Mouse (Mus musculus) small intestine, adult 2 months (tissue): Measurements from ENCODE around the gene Mllt10. TPM values are rescaled to one million over a fixed set of nuclear protein-coding genes. Genes with fewer than 3 reads are reported as not detected.

Experiments
- H3K27ac ChIP-seq: fragments of 200-500 bp; 2 replicates; pipeline ENCODE4 v1.5.1; 2012; ENCODE audit warnings: low read depth, low read length, control low read depth, inconsistent platforms; ENCODE audit not compliant: insufficient read depth
- H3K27me3 ChIP-seq: fragments of 200-500 bp; 2 replicates; pipeline ENCODE4 v1.6.1; 2012; ENCODE audit warnings: mild to moderate bottlenecking, moderate library complexity, low read length, inconsistent platforms; ENCODE audit not compliant: control insufficient read depth, insufficient read depth
- H3K36me3 ChIP-seq: fragments of 200-500 bp; 2 replicates; pipeline ENCODE4 v1.6.1; 2012; ENCODE audit warnings: mild to moderate bottlenecking, low read length, control low read depth, inconsistent platforms; ENCODE audit not compliant: control insufficient read depth, insufficient read depth
- H3K4me1 ChIP-seq: fragments of 200-500 bp; 2 replicates; pipeline ENCODE4 v1.6.1; 2012; ENCODE audit warnings: low read length, inconsistent platforms, mixed read lengths; ENCODE audit not compliant: control insufficient read depth, insufficient read depth, insufficient read length
- H3K4me3 ChIP-seq: fragments of 200-500 bp; 2 replicates; pipeline ENCODE4 v1.5.1; 2012; ENCODE audit warnings: low read depth, mild to moderate bottlenecking, control low read depth, inconsistent platforms, low read length, moderate library complexity
- CTCF ChIP-seq: fragments of 200-500 bp; IDR thresholded peaks from 2 replicates; pipeline ENCODE4 v1.5.1; 2012; ENCODE audit warnings: low read depth, mild to moderate bottlenecking, control low read depth, inconsistent platforms, low read length, moderate library complexity, mixed read lengths; ENCODE audit not compliant: insufficient replicate concordance, insufficient read length; ENCODE audit errors: extremely low read depth
- POLR2A ChIP-seq: fragments of 200-500 bp; IDR thresholded peaks from 2 replicates; pipeline ENCODE4 v1.6.1; 2012; ENCODE audit warnings: low read depth, mild to moderate bottlenecking, control low read depth, inconsistent platforms, low read length, moderate library complexity
- WGBS: fragments of 180-500 bp; shearing (Covaris S2); methylation state at CpG from one replicate; pipeline ENCODE4 v1.1.7; 2018; 5-methylcytosine and 5-hydroxymethylcytosine counted together
- polyA plus RNA-seq: library from polyadenylated mRNA; depleted of rRNA; stranded (reverse); fragments of >200 nt; gene quantifications from 2 replicates; pipeline ENCODE4 v1.2.3, GENCODE M21; 2012

Gene Mllt10
- polyA plus RNA-seq, 1 experiment, result 22.4 TPM

DNA sequence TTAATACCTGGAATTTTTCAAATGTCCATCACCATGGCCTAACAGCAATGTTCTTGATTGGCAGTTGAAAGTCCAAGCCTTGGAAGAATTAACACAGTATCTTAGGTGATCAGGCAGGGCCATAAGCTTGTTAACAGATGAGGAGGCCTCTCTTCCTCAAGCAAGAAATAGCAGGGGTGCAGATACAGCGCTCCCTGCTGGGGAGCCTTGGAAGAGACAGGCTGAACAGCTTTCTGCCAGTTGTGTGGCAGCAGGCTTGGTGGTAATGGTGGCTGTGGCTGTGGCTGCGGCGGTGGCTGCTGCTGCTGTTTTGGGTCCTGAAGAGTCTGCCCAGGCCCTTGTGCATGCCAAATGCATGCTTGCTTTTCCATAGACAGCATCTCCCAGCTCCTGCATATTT lies 150.1 kb downstream of the Mllt10 start:
- 77% methylated on average over 3 of the region's 3 CpGs for WGBS

DNA sequence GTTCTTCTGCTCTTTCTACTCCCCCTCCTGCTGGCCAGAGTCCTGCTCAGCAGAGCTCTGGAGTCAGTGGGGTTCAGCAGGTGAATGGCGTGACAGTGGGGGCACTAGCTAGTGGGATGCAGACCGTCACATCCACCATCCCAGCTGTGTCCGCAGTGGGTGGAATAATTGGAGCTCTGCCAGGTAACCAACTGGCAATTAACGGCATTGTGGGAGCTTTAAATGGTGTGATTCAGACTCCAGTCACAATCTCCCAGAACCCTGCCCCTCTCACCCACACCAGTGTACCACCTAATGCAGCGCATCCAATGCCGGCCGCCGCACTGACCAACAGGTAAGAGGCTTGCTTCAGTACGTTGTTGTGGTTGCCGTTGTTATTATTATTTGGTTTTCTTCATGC lies 151.8 kb downstream of the Mllt10 start:
- Histone ChIP-seq H3K4me3 (no peak overlapping the region), H3K36me3 (peaks cover 62% of the 10 kb centered on the region), H3K27me3 (no peaks in the 10 kb centered on the region), H3K4me1 (no peaks in the 10 kb centered on the region), H3K27ac (no peak overlapping the region)
- no peak for TF ChIP-seq POLR2A
- TF ChIP-seq CTCF, result no peak
- WGBS, result 82% methylated on average over 10 of the region's 10 CpGs

More for the DNA sequence above, 150.1 kb downstream of the Mllt10 start:
- Histone ChIP-seq H3K4me1 (no peaks in the 10 kb centered on the region), H3K36me3 (peaks cover 57% of the 10 kb centered on the region), H3K4me3 (no peak overlapping the region), H3K27me3 (no peaks in the 10 kb centered on the region), H3K27ac (no peak overlapping the region)
- TF ChIP-seq POLR2A (no peak), CTCF (peak; percentile 73; the same call in 1 of the 2 replicates)

DNA sequence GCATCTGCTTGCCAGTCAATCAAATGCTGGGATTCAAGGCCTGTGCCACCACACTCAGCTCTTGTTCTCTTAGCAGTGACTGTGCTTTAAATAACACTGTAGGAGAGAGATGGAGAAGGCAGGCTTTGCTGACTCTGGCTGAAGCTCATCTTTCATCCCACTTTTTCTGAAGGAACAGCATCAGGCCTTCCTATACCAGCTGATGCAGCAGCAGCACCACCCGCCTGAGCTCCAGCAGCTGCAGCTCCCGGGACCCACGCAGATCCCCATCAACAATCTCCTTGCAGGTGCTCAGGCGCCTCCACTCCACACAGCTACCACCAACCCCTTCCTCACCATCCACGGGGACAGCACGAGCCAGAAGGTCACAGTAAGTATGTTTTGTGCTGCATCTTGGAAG lies 153.5 kb downstream of the Mllt10 start:
- TF ChIP-seq CTCF (no peak), POLR2A (no peak)
- Histone ChIP-seq H3K27me3 (no peaks in the 10 kb centered on the region), H3K4me1 (no peaks in the 10 kb centered on the region), H3K27ac (no peak overlapping the region), H3K36me3 (peaks cover 65% of the 10 kb centered on the region), H3K4me3 (no peak overlapping the region)
- 86% methylated on average over 6 of the region's 6 CpGs for WGBS

DNA sequence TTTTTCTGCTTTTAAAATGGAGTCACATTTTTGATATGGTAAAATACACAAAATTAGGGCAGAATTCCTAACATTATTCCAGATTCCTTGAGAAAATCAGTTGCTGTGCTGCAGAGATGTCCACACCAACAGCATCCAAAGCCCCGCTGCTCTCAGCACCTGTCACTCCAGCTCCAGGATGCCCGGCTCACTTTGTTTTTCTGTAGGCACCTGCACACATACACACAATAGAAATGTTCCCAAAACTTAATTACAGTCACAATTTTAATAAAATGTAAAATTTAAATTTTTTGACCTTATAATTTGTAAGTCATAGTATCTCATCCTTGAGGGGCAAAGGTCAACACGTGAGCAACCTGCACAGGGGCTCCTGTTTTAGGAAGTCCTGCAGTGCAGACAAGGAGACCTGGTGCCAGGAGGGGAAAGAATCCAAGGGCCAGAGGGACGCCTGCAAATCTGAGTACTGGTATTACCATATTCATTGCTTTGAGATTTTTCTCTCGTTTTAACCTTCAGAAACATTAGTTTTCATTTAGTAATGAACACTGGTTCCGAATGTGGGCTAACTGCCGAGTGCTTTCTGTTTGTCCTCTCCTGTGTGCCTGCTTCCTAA lies 154.3 kb downstream of the Mllt10 start:
- no peak overlapping the region for H3K27ac ChIP-seq
- H3K4me1 ChIP-seq, result no peaks in the 10 kb centered on the region
- TF ChIP-seq POLR2A (no peak), CTCF (no peak)
- WGBS, result 89% methylated on average over 7 of the region's 7 CpGs
- peaks cover 65% of the 10 kb centered on the region for H3K36me3 ChIP-seq
- no peaks in the 10 kb centered on the region for H3K27me3 ChIP-seq
- no peak overlapping the region for H3K4me3 ChIP-seq

DNA sequence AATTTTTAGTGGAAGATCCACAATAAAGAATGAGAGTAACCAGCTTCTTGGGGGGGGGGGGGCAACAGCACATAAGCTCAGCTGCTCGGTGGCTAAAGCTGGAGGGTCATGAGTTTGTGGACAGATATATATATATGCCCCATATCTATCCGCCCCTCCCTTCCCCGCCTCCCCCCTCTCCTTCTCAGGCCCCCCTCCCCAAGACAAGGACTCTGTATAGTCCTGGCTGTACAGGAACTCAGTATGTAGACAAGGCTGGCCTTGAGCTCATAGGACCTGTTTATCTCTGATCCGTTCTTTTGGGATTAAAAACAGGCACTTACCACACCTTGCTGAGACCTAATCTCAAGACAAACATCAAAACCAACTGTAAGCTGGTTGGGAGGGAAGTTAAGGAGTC lies 154.9 kb downstream of the Mllt10 start:
- peaks cover 66% of the 10 kb centered on the region for H3K36me3 ChIP-seq
- H3K27me3 ChIP-seq, result no peaks in the 10 kb centered on the region
- no peak overlapping the region for H3K4me3 ChIP-seq
- TF ChIP-seq POLR2A, result no peak
- no peak for TF ChIP-seq CTCF
- H3K4me1 ChIP-seq, result no peaks in the 10 kb centered on the region
- WGBS, result 77% methylated on average over 4 of the region's 4 CpGs
- no peak overlapping the region for H3K27ac ChIP-seq

DNA sequence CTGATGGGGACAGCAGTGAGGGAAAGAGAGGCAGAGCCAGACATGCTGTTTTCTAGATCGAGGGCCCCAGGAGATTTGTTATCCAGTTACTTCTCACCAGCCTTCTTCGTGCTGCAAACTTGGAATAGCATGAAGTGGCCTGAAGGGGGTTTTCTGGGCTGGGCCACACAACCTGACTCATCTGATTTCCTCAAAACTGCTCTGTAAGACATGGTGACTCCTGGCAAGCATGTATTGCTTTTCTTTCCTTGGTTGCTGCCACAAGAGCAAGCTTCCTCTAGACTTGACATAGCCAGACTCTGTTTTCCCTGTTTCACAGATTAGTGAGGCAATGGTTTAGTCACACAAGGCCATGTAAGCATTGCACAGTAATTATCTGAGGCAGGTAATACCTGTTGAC lies 159.0 kb downstream of the Mllt10 start:
- H3K27me3 ChIP-seq, result no peaks in the 10 kb centered on the region
- H3K4me3 ChIP-seq, result no peak overlapping the region
- H3K27ac ChIP-seq, result no peak overlapping the region
- peaks cover 48% of the 10 kb centered on the region for H3K36me3 ChIP-seq
- TF ChIP-seq CTCF (no peak), POLR2A (no peak)
- WGBS, result 79% methylated on average over 2 of the region's 2 CpGs
- no peaks in the 10 kb centered on the region for H3K4me1 ChIP-seq

DNA sequence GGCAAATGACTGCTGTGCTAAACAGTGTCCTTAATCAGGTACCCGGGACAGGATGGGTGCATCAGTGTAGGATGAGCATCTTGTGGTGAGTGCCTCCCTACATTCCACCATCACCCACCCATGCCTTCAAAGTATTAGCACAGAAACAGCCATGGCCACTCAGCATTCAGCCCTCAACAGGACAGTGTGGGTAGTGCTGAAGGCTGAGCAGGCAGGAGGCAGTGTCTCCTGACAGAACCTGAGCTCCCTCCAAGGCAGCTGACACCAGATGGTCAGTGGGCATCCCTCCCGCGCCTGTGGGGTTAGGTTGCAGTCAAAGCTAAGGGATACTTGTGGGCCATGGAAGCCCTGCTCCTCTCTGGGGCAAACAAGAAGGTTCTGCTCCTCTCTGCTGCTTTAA lies 162.8 kb downstream of the Mllt10 start:
- TF ChIP-seq CTCF (no peak), POLR2A (no peak)
- H3K27me3 ChIP-seq, result no peaks in the 10 kb centered on the region
- H3K36me3 ChIP-seq, result peaks cover 31% of the 10 kb centered on the region
- 65% methylated on average over 3 of the region's 3 CpGs for WGBS
- no peak overlapping the region for H3K27ac ChIP-seq
- H3K4me1 ChIP-seq, result no peaks in the 10 kb centered on the region
- H3K4me3 ChIP-seq, result no peak overlapping the region
